Mouse (Mus musculus) MEL (cell line): Measurements from ENCODE around the gene Ripor1. TPM values are rescaled to one million over a fixed set of nuclear protein-coding genes. Genes with fewer than 3 reads are reported as not detected.

Experiments
- DNase-seq: peaks from one replicate; pipeline ENCODE4 v3.0.0; 2011; ENCODE audit warnings: low read depth, low spot score
- H3K27ac ChIP-seq: 2 replicates; pipeline ENCODE4 v1.5.1; 2012; ENCODE audit warnings: low read depth, mild to moderate bottlenecking, control low read depth, low read length, moderate library complexity; ENCODE audit not compliant: control insufficient read depth
- H3K27me3 ChIP-seq, 2 experiments: fragments of 150-350 bp in 1 of 2; sonication (generic) in 1 of 2; 2 replicates each; pipeline ENCODE4 v1.6.1; 2012; ENCODE audit warnings: low read length in 2 of 2, mild to moderate bottlenecking in 2 of 2, improper control_type of control experiment in 1 of 2, moderate library complexity in 1 of 2; ENCODE audit not compliant: insufficient read depth in 2 of 2, control insufficient read depth in 1 of 2
- H3K36me3 ChIP-seq, 2 experiments: 2 replicates each; pipeline ENCODE4 v1.6.1; 2012 to 2014; ENCODE audit warnings: low read length in 2 of 2, improper control_type of control experiment in 1 of 2, inconsistent platforms in 1 of 2, mild to moderate bottlenecking in 1 of 2; ENCODE audit not compliant: insufficient read depth in 2 of 2, control insufficient read depth in 1 of 2
- H3K4me1 ChIP-seq, 2 experiments: fragments of 150-350 bp in 1 of 2; sonication (generic) in 1 of 2; 2 replicates each; pipeline ENCODE4 v1.6.1; 2012; ENCODE audit warnings: low read length in 2 of 2, improper control_type of control experiment in 1 of 2, mild to moderate bottlenecking in 1 of 2; ENCODE audit not compliant: insufficient read depth in 2 of 2, control insufficient read depth in 1 of 2
- H3K4me3 ChIP-seq, 2 experiments: fragments of 150-350 bp in 1 of 2; sonication (generic) in 1 of 2; 2 replicates each; pipeline ENCODE4 v1.5.1; 2012; ENCODE audit warnings: low read depth in 2 of 2, low read length in 2 of 2, mild to moderate bottlenecking in 2 of 2, moderate library complexity in 2 of 2, control low read depth in 1 of 2, improper control_type of control experiment in 1 of 2; ENCODE audit not compliant: control insufficient read depth in 1 of 2, insufficient read depth in 1 of 2
- H3K79me2 ChIP-seq: 2 replicates; pipeline ENCODE4 v1.6.1; 2012; ENCODE audit warnings: mild to moderate bottlenecking, low read length, moderate library complexity; ENCODE audit not compliant: control insufficient read depth, poor library complexity, insufficient read depth
- H3K9ac ChIP-seq: 2 replicates; pipeline ENCODE4 v1.6.1; 2012; ENCODE audit warnings: low read depth, mild to moderate bottlenecking, control low read depth, low read length, moderate library complexity; ENCODE audit not compliant: control insufficient read depth, poor library complexity, severe bottlenecking
- H3K9me3 ChIP-seq: fragments of 150-350 bp; sonication (generic); replicated peaks from 2 replicates; pipeline ENCODE4 v1.6.1; 2012; ENCODE audit warnings: mild to moderate bottlenecking, low read length, improper control_type of control experiment, moderate library complexity; ENCODE audit not compliant: insufficient read depth
- BHLHE40 ChIP-seq: IDR thresholded peaks from 2 replicates; pipeline ENCODE4 v1.6.1; 2012; ENCODE audit warnings: low read depth, mild to moderate bottlenecking, inconsistent platforms, low read length, improper control_type of control experiment, borderline replicate concordance
- CHD1 ChIP-seq: IDR thresholded peaks from 2 replicates; pipeline ENCODE4 v1.6.1; 2012; ENCODE audit warnings: low read depth, mild to moderate bottlenecking, inconsistent platforms, low read length, improper control_type of control experiment
- CHD2 ChIP-seq: IDR thresholded peaks from 2 replicates; pipeline ENCODE4 v1.6.1; 2011; ENCODE audit warnings: low read length, improper control_type of control experiment
- ELF1 ChIP-seq: IDR thresholded peaks from 2 replicates; pipeline ENCODE4 v1.6.1; 2014; ENCODE audit warnings: low read depth, mild to moderate bottlenecking, inconsistent platforms, low read length, improper control_type of control experiment, moderate library complexity
- GATA1 ChIP-seq: IDR thresholded peaks from 2 replicates; pipeline ENCODE4 v1.6.1; 2011; ENCODE audit warnings: low read depth, low read length, improper control_type of control experiment
- HCFC1 ChIP-seq: IDR thresholded peaks from 2 replicates; pipeline ENCODE4 v1.6.1; 2012; ENCODE audit warnings: low read depth, mild to moderate bottlenecking, inconsistent platforms, low read length, improper control_type of control experiment, moderate library complexity
- JUND ChIP-seq: IDR thresholded peaks from 2 replicates; pipeline ENCODE4 v1.6.1; 2011; ENCODE audit warnings: low read depth, mild to moderate bottlenecking, improper control_type of control experiment, low read length
- MEF2A ChIP-seq: IDR thresholded peaks from 2 replicates; pipeline ENCODE4 v1.6.1; 2014; ENCODE audit warnings: low read depth, mild to moderate bottlenecking, inconsistent platforms, low read length, improper control_type of control experiment; ENCODE audit not compliant: poor library complexity, insufficient replicate concordance, severe bottlenecking; ENCODE audit errors: extremely low read depth
- MYB ChIP-seq: IDR thresholded peaks from 2 replicates; pipeline ENCODE4 v1.6.1; 2011; ENCODE audit warnings: mild to moderate bottlenecking, low read depth, low read length, improper control_type of control experiment
- NRF1 ChIP-seq: IDR thresholded peaks from 2 replicates; pipeline ENCODE4 v1.6.1; 2014; ENCODE audit warnings: low read depth, mild to moderate bottlenecking, inconsistent platforms, low read length, improper control_type of control experiment, moderate library complexity; ENCODE audit not compliant: poor library complexity, insufficient read depth, severe bottlenecking
- POLR2AphosphoS5 ChIP-seq: IDR thresholded peaks from 2 replicates; pipeline ENCODE4 v1.6.1; 2012; ENCODE audit warnings: low read depth, borderline replicate concordance, mild to moderate bottlenecking, inconsistent platforms, low read length, moderate library complexity, mixed read lengths
- RAD21 ChIP-seq: IDR thresholded peaks from 2 replicates; pipeline ENCODE4 v1.6.1; 2011; ENCODE audit warnings: mild to moderate bottlenecking, low read depth, low read length, improper control_type of control experiment
- RCOR1 ChIP-seq: IDR thresholded peaks from 2 replicates; pipeline ENCODE4 v1.6.1; 2012; ENCODE audit warnings: low read depth, mild to moderate bottlenecking, inconsistent platforms, low read length, improper control_type of control experiment
- SIN3A ChIP-seq: IDR thresholded peaks from 2 replicates; pipeline ENCODE4 v1.6.1; 2012; ENCODE audit warnings: low read length, improper control_type of control experiment, inconsistent platforms
- TAL1 ChIP-seq: IDR thresholded peaks from 2 replicates; pipeline ENCODE4 v1.6.1; 2012; ENCODE audit warnings: mild to moderate bottlenecking, inconsistent platforms, low read length, moderate library complexity, mixed read lengths
- TBP ChIP-seq: IDR thresholded peaks from 2 replicates; pipeline ENCODE4 v1.8.0; 2011; ENCODE audit warnings: low read depth, low read length, improper control_type of control experiment
- UBTF ChIP-seq: IDR thresholded peaks from 2 replicates; pipeline ENCODE4 v1.6.1; 2012; ENCODE audit warnings: low read depth, mild to moderate bottlenecking, inconsistent platforms, low read length, improper control_type of control experiment, moderate library complexity, borderline replicate concordance; ENCODE audit not compliant: insufficient read depth
- USF1 ChIP-seq: IDR thresholded peaks from 2 replicates; pipeline ENCODE4 v1.6.1; 2014; ENCODE audit warnings: low read depth, mild to moderate bottlenecking, inconsistent platforms, low read length, improper control_type of control experiment, moderate library complexity
- ZC3H11A ChIP-seq: IDR thresholded peaks from 2 replicates; pipeline ENCODE4 v1.6.1; 2012; ENCODE audit warnings: low read depth, mild to moderate bottlenecking, inconsistent platforms, low read length, improper control_type of control experiment
- ZKSCAN1 ChIP-seq: IDR thresholded peaks from 2 replicates; pipeline ENCODE4 v1.6.1; 2012; ENCODE audit warnings: low read depth, mild to moderate bottlenecking, inconsistent platforms, low read length, improper control_type of control experiment, moderate library complexity
- ZMIZ1 ChIP-seq: IDR thresholded peaks from 2 replicates; pipeline ENCODE4 v1.6.1; 2012; ENCODE audit warnings: low read depth, mild to moderate bottlenecking, inconsistent platforms, low read length, improper control_type of control experiment, moderate library complexity
- ZNF384 ChIP-seq: IDR thresholded peaks from 2 replicates; pipeline ENCODE4 v1.6.1; 2012; ENCODE audit warnings: low read depth, mild to moderate bottlenecking, inconsistent platforms, low read length, improper control_type of control experiment
- polyA plus RNA-seq, 2 experiments: library from polyadenylated mRNA; stranded (reverse) in 1 of 2; unstranded in 1 of 2; fragments of >175 nt in 1 of 2; fragments of >200 nt in 1 of 2; gene quantifications; 2 replicates each; pipeline versions ENCODE4 v1.2.1 to v1.2.4; 2012; ENCODE audit warnings: low replicate concordance in 2 of 2, low read depth in 1 of 2; ENCODE audit not compliant: insufficient read length in 2 of 2, insufficient read depth in 1 of 2, missing spikeins in 1 of 2
- total RNA-seq: library from RNA; depleted of rRNA; stranded (reverse); fragments of 300-350 nt; gene quantifications from 2 replicates; pipeline ENCODE4 v1.2.3, GENCODE M21; 2012

Gene Ripor1
- total and polyA plus RNA-seq, 3 experiments: 16.6 to 120 TPM; not detected in 1

- H3K36me3 ChIP-seq: peaks cover 27 to 28% of the 10 kb centered on the region in 2 experiments
- H3K27me3 ChIP-seq: no peaks in the 10 kb centered on the region
- H3K4me1 ChIP-seq: peaks cover 20 to 32% of the 10 kb centered on the region in 2 experiments
- peaks cover 44% of the 10 kb centered on the region for H3K79me2 ChIP-seq
- no peak overlapping the region for H3K27ac ChIP-seq
- no peak for TF ChIP-seq JUND
- TF ChIP-seq CHD2: no peak
- TF ChIP-seq USF1: no peak
- TF ChIP-seq NRF1: no peak
- TF ChIP-seq ELF1: no peak
- TF ChIP-seq MEF2A: no peak
- TF ChIP-seq HCFC1: no peak
- TF ChIP-seq UBTF: no peak
- no peak for TF ChIP-seq CHD1
- TF ChIP-seq RAD21: no peak
- no peak for TF ChIP-seq POLR2AphosphoS5
- no peak for TF ChIP-seq ZMIZ1
- TF ChIP-seq GATA1: no peak
- no peaks in the 10 kb centered on the region for H3K9me3 ChIP-seq
- no peak overlapping the region for H3K9ac ChIP-seq
- DNase-seq: no peak
- H3K4me3 ChIP-seq: no peak overlapping the region
Observed at GRCm38 (mm10) chr8:105613037-105613436, 8.0 kb downstream of the Ripor1 start.

GRCm38 (mm10) chr8:105613830-105614511, 8.9 kb downstream of the Ripor1 start:
- Histone ChIP-seq H3K36me3 (peaks cover 21 to 30% of the 10 kb centered on the region in 2 experiments), H3K4me1 (peaks cover 12 to 23% of the 10 kb centered on the region in 2 experiments), H3K79me2 (peaks cover 35% of the 10 kb centered on the region), H3K9ac (no peak overlapping the region), H3K9me3 (no peaks in the 10 kb centered on the region), H3K27me3 (no peaks in the 10 kb centered on the region), H3K27ac (no peak overlapping the region), H3K4me3 (no peak overlapping the region)
- TF ChIP-seq TAL1 (no peak), RCOR1 (no peak), SIN3A (no peak), GATA1 (no peak), USF1 (no peak), BHLHE40 (no peak), ZNF384 (no peak), MYB (no peak), CHD1 (no peak), ZC3H11A (no peak), ZKSCAN1 (no peak), TBP (no peak), POLR2AphosphoS5 (no peak)
- TF ChIP-seq, all 39 proteins: peak for 0
- DNase-seq: no peak
